Mouse (Mus musculus): ENCODE results near the gene Calr.

Gene Calr

DNA sequence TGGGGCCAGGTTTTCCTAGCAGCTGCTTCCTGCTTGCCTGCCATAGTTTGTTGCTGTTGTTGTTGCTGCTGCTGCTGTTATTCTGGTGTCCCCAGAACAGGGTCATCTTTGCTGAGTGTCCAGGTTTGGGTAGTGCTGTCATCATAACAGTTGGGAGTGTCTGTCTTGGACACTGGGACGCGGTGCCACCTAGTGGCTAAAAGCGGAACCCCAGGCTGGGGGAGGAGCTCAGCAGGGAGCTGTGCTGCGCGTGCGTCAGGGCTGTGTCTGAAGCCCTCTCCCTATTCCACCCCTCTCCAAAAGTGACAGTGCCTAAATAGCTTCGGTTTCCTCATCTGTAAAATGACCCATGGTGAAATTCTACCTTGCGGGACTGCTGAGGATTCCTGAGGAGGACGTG lies 31.2 kb downstream of the Calr start:
- DNase-seq (ENCODE audit: low spot score): peak; percentile 91

DNA sequence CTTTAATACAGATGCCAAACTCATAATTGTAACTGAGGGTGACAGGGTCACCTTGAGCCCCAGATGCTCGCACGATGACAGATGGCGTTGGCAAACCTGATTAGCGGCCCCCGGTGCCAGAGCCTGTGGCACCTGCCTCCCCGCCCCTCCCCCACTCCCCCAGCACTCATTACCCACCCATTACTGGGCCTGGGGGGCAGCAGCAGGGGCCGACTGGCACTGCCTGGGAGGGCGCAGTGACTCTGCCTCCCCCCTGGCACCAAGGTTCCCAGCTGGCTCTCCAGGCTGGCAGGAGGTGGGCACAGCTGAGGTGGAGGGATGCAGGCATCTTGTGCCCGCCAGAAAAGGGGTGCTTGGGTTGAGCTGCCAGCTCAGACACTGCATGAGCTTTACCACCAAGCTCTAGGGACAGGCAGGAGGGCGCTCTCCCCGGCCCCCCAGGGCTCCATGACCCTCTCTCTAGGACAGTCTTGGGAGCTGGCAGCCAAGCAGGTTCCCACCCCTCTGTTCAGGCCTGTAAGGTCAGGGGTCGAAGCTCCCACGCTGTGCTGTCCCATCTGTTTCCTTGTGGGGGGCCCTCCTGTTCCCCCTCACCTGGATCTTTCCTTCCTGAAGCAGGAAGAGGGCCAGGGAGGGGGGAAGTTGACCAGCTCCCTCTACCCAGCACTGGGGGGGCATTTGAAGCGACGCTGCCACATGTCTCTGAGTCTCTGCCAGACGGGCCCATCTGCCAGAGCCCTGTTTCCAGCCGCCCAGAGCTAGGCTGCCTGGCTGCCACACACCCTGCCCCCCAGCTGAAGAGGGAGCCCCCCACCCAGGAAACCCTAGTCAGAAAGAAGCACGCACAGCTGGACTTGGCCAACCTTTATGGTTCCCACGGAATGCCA lies 31.9 kb downstream of the Calr start:
- DNase-seq (ENCODE audit: low spot score): no peak

DNA sequence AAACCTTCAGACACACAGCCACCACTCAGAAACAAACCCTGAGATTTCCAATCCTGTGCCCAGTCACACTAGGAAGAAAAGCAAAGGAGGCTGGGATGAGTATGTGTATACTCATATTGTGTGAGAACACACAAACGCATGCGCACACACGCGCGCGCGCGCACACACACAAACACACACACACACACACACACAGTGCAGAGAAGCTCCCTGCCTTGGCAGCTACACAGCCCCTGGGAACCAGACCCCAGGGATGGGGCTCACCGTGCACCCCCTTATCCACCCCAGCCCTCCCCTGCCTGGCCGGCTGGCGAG lies 32.5 kb downstream of the Calr start:
- no peak for DNase-seq (ENCODE audit: low spot score)

DNA sequence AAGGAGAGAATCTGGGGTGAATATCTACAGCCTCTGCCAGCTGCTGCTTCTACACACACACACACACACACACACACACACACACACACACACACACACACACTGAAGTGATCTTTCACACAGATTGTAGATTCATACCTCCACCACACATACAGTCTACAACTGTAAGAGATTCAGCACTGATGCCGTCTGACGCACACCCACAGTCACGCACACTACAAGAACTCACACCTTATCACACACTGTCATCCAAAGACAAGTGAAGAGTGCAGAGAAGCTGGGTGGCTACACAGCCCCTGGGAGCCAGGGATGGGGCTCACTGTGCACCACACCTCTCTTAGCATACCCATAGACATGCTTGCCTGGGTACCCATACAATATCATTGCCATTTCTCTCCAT lies 32.9 kb downstream of the Calr start:
- DNase-seq (ENCODE audit: low spot score): no peak

DNA sequence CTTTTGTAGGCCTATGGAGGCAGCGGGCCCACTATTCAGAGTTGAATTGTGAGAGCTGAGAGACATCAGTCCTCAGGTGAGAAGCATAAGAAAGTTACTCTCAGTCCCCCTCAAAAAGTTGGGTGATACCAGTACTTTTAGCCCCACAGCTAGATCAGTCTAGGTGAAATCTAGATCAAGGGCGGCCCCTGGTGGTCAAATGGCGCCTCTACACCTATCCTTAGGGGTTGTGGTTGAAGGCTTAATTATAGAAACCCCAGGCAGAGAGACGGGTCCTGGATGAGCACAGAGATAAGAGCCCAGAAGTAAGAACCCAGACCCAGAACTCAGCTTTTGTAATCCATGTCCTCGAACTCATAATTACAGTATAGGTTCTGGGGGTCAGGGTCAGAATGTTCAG lies 33.7 kb downstream of the Calr start:
- peak; percentile 80 for DNase-seq (ENCODE audit: low spot score)

DNA sequence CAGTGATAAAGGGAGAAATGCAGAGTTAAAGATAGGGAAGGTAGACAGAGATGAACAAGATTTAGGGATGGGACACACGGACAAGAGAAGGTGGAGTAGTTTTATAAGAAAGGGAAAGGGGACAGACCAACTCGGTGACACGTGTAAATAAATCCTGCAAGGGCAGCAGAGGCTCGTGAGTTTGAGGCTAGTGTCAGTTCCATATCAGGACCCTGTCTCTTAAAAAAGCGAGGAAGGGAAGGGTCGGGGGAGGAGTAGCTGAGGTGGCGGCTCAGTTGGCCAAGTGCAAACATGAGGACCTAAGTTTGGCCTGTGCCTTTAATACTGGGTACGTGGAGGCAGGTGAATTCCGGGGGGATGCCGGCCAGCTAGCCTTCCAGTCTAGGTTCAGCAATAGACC lies 35.4 kb downstream of the Calr start:
- DNase-seq (ENCODE audit: low spot score): no peak

DNA sequence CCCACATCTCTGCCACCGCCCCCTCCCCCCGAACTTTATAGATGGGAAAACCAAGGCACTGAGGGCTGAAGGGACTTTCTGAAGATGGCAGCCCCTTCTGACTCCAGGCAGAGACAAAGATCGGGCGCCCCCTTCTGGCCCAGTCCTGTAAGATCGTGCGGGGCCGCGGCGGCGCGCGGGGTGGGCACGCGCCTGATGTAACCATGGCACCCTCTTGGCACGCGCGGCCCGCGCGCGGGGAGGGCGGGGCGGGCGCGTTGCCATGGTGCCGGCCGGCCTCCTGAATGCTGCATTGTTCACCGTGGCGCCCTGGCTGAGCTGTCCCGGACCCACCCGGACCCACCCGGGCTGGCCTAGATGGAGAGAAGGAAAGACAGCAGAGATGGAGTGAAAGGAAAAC lies 35.8 kb downstream of the Calr start:
- peak; percentile 78 for DNase-seq (ENCODE audit: low spot score)

DNA sequence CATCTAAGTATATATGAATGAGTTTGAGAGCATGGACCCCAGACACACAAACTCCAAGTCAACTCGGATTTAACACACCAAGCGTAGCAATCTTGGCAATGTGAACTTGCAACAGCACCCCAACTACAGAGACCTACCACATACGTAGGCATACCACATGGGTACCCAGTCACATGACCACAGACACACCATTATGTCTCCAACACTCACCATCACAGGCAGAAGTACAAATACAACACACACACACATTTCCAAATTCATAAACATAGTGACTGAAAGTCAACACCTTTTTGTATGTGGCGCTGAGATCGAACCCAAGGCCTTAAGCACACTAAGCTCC lies 36.8 kb downstream of the Calr start:
- no peak for DNase-seq (ENCODE audit: low spot score)

DNA sequence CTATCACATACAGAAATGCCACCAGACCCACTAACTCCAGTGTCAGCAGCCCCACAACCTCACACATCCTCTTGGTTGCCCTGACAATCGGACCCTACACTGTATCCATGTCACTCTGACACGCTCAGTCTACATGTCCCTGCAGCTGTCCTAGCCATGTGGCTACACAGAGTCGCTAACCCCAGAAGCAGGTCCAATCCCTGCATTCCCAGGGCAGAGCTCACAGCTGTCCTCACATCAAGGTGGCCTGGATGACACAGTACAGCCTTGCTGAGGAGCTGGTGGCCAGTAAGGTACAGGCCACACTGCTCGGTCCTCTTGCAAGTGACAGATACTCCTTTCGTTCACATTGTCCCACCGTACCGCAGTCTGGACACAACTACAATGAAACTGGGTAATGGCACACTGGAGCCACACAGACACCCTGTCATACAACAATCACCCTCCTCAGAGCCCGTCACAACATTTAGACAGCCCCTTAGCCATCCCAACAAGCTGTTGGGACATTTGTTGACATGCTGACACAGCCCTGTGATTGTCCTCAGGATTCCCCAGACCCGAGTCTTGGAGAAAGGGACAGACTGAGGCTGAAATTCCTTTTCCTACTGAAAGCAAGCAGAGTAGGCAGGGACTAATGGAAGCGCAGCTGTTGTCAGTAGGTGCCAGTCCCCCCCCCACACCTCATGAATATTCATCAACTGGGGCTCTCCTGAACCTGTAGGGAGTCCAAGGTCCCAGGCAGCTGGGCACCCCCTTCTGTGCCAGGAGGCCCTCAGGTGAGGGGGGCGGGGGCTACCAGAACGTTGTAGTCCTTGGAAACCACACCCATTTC lies 37.4 kb downstream of the Calr start:
- DNase-seq (ENCODE audit: low spot score): no peak

DNA sequence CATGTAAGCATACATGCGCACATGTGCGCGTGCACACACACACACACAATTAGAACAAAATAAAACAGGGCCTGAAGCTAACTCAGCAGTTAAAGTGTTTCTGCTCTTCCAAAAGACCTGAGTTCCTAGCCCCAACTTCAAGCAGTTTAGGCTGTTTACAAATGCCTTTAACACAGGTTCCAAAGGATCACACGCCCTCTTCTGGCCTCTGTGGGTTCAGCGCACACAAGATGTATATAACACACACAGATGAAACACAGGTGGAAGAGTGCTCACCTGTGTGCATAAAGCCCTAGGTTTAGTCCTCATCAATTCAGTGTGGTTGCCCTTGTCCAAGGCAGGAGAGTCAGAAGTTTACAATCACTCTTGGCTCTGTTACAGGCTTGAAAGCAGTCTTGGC lies 40.7 kb downstream of the Calr start:
- DNase-seq (ENCODE audit: low spot score): no peak

DNA sequence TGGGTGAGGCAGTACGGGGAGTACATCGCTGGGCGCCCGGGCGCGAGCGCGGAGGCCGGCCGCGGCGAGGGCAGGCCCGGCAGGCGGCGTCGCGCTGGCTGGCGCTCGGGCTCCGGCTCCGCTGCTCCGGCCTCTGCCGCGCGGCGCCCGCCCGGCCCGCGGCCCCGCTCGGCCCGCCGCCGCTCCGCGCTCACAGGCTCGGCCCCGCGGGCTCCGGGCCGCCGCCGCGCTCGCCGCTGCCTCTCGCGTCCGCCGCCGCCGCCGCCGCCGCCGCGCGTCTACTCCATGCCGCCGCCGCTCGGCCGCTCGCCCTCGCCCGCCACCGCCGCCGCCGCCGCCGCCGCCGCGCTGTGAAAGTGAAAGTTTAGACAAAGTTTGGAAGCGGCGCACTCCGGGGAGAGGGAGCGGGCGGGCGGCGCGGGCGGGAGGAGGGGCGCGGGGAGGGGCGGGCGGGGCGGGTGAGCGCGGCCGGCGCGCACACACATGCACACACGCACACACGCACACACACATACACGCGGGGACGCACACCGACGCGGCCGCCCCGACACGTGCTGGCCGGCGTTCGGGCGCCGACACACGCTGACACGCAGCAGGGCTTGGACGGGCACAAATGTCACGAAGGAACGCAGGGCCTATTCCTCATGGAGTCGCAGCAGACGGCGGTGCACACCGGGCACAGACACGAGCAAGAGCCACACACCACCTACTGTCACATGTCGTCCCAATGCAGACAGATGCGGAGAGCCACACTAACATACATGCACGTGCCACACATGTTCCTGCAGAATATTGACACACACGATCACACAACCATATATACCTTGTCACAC lies 46.5 kb downstream of the Calr start, which contains the start of gene Nfix:
TSS of gene Nfix (minus strand) at position 346 of the 833 bp plus-strand sequence.
- DNase-seq (ENCODE audit: low spot score): peak; percentile 58

DNA sequence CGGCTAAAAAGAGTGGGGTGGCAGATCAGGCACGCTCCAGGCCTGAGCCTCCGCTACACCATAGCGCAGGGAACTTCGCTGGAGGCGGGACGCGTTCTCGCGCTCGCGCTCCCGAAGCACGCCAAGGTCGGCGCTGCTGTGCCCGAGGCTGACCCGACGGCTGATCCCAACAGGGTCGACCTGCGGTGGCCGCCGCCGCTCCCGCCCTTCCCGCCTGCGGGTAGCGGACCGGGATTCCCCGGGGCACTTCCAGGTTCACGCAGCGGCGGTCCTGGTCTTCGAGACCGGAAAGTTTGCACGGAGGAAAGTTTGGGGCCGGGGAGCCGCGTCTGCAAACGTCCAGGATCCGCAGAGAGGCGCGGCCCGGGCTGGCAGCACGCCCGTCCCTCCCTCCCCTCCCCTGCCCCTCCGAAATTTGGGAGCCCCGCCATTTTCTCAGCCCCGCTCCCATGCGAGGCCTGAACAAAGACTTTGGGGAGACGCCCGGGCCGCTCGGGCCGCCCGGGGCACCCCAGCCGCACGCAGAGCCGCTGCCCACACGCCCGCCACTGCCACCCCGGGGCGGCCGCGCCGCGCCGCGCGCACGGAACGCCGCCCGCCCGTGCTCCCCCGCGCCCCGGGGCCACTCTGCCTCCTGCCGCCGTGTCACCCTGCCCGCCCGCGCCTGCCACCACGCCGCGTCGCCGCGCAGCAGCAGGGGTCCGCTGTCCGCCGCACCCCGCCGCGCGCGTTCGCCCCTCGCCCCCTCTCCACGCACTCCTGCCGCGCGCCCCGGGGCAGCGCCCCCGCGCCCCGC lies 47.4 kb downstream of the Calr start:
- peak; percentile 63 for DNase-seq (ENCODE audit: low spot score)

DNA sequence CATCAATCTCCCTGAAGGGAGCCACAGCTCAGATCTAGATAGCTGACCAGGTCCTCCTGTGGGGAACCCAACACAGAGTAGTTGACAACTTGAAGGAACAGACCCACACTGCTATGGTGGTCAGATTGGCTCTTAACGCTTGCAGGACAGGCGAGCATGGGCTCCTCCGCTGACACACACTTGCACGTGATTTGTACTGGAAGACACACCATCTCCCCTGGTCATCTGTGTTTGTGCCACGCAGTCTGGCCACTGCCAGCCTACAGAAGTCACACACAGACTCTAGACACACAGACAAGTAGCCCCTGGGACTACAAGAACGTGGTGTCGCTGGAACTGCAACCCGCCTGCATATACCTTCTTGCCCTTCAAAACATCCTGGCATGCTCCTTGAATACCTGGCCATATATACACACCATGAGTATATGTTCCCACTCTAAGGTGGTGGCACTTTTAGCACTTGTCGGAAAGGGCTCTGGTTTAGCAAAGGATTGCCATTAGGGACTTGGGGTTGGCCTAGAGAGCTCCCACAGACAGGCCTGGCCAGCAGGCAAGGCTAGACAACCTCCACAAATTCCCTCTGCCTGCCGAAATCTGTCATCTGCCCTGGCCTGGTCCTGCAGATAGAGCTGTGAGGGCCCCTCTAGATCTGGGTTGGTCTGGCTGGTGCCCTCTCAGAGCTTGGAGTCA lies 48.1 kb downstream of the Calr start:
- DNase-seq (ENCODE audit: low spot score): no peak

DNA sequence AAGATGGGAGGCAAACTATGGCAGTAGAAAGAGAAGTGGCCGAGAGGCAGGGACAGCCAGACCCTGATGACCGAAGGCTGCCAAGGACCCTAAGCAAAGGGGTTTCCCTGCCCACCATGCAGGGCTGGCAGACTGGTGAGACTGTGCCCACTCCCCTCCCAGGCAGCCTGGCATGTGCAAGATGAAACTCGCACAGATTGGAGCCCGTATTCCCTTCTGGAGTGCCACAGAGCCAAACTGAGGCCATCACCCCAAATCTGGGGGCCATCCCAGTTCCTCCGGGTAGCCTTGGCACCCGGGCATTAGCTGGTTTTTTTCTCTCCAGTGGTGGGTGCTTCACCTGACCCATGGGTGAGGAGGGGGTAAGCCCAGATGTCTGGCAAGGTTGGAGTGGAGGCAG lies 48.8 kb downstream of the Calr start:
- DNase-seq (ENCODE audit: low spot score): no peak

DNA sequence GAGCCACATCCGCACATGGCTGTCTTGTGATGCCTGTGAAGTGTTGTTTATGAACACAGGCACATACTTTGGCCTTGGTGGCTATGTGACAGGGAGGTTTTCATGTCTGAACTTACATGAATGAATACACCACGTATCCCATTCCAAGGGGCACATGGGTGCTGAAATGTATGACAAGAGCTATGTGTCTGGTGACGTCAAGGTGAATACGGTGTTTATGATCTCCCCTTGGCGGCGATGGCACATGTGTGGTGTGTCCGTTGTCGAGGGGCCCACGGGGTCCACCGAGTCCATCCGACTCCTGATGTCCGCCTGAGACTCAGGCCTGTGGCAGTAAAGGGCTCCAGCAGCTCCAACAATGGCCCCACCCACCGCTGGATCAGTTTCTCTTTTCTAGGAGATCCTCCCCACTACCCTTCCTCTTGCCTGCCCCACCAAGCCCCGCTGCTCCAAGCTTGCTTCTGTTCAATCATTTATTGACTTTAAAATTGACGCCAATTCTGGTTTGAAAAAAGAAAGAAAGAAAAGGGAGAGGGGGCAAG lies 49.4 kb downstream of the Calr start:
- DNase-seq (ENCODE audit: low spot score): no peak

DNA sequence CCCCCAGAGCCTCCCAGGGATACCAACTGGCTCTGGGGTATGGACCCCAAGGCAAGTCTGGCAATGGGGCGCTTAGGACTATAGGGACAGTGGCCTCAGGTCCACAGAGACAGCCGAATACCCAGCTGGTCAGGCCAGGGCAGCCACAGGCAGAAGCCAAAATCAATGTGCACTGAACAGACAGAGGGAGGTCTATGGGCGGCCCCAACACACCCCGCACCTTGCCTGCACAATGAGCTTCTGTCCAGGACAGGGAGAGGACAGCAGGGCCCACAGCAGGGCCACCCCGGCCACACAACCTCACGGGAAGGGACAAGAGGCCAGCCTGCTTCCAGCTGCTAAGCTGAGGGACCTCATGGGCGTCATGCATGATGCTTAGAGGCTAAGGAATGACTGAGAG lies 52.2 kb downstream of the Calr start:
- DNase-seq (ENCODE audit: low spot score): no peak

DNA sequence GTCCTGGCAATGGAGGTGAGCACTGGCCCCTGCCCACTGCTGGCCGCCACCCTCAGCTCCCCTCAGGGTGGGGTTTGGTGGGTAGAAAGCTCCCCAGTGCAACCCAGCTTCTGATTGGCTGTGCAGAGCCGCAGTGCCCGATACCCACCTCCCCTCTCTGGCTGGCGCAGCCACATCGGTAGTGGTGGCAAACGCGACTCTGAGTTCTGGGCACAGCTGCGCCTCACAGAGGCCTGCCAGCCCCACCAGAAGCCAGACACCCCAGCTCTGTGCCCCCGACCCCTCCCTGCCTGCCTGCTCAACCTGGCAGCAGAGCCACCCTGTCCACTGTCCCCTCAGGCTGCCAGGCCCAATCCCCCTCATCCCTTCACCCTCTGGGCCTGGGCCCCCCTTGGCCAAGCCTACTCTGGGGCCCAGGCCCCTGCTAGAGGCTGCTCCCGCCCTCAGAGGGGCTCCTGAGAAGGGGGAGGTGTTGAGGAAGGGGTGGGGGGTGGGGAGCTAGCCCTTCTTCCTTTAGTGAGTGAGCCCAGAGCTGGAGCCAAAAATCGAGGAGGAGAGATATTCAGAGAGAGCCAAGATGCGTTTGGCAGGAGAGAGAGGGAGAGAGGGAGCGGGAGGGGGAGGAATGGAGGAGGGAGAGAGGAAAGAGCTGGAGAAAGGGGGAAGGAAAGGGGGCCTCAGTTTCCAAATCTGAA lies 52.8 kb downstream of the Calr start:
- DNase-seq (ENCODE audit: low spot score): no peak

DNA sequence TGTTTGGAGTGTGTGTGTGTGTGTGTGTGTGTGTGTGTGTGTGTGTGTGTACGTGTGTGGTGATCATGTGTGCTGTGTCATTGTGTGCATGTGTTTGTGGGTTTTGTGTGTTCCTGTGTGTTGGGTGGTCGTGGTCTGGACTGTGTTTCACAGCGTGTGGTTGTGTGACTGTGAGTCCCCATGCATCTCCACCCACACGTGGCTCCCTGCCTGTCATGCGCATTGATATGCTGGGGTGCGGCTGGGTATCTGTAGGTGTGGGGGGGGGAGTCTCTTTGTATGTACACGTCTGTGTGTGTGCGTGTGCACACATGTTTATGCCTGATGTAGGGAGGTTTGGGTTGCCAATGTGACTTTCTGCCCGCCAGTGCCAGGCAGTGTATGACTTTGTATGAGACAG lies 53.6 kb downstream of the Calr start:
- DNase-seq (ENCODE audit: low spot score): no peak

DNA sequence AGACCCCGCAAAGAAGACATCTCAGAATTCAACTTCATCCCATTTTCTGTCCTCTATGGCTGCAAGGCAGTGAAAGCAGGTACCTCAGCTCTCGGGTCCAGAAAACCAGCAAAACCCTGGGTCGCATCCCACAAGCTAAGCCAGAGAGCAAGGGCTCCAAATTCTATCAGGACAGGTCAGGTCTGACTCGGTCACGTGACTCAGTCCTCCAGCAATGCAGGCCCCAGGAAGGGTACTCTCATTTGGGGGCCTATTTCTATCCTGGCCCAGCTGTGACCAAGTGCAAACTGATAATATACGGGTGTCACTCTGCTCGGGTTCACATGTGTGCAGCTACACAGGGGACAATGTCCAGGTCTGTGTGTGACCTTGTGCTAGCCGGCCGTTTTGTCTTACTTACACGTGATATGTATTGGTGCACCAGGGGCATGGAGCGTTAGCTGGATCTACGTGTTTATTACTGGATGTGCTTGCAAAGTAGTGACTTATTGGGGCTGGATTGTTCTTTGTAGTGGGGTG lies 54.2 kb downstream of the Calr start:
- DNase-seq (ENCODE audit: low spot score): no peak

Data from embryo, embryonic 10 days (tissue).